Mouse (Mus musculus) frontal cortex, postnatal 14 days (tissue): ENCODE data around the gene Mars.
A peak's percentile ranks its signal among the peaks of the same experiment; 100 is the strongest.

Experiments
- DNase-seq, 2 experiments: peaks; one replicate each; pipeline ENCODE4 v3.0.0; 2022; ENCODE audit warnings: low spot score in 2 of 2

The Mars gene

DNA sequence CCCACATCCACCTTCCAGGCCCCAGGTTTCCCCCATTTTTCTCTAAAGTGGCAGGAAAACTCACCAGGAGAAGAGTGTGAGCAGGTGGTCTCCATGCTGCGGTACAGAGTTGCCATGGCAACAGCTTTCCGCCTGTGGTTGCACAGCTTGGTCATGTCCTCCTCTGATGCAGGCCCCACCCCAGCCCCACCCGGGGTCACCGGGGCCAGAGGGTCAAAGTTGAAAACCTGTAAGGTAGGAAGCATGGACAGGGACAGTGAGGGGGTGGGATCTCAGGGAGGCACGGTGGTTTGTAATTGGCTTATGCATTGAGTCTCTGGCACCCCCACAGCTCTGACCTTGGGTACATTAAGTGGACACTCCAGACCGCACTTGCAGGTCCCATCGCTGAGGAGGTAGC is 24.9 kb downstream of the Mars start:
- no peak for DNase-seq

- DNase-seq, result no peak
These were observed 25.4 kb downstream of the Mars start for GRCm38 (mm10) chr10:127286194-127286593.

- no peak for DNase-seq
These were observed 25.9 kb downstream of the Mars start for GRCm38 (mm10) chr10:127285644-127286043.

- no peak for DNase-seq
These were observed 26.7 kb downstream of the Mars start for GRCm38 (mm10) chr10:127284724-127285500.

DNA sequence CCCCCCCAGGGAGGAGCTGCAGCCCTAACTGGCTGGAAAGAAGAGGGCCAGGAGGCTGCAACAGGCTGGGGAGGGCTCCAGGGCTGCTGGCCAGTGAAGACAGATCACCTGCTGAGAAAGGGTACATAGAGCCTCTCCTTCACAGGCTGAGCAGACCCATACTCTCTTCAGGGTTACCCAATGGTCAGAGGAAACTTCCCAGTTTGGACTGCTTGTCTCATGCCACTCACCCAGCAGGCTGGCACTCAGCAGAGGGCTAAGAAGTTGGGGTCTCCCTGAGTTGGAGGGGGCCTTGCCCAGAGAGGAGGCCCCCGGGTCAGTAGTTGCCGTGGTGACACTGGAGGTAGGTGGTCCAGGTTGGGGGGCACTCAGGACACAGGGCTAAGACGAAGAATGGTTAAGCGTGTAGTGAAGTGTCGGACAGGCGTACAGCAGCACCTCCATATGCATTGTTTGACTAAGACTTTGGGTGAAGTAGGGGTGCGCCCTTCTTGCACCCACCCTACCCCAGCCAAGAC is 27.4 kb downstream of the Mars start:
- DNase-seq, result no peak

DNA sequence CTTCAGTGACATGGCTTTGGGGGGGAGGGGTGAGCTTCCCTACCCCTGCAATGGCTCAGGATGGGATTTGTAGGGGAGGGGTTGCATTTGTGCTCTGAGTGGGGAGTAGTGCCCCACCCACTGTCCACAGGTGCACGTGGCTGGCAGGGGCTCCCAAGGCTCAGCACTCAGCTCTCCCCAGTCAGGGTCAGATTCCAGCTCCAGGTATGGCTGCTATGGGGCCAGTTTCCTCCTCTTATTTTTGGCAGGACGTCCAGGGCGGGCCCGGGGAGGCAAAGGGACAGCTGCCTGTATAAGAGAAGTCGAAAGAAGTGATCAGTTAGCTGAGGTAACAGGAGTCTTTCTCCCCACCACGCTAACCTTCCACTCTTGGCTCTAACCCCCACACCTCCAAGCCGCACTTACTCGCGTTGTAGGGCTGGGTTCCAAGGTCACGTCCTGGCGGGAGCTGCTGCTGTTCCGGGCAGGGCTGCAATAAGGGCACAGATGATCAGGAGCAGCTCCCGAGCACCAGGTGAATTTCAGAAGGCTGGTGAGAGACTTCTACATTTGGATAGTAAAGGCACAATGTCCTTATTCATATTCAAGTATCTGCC is 28.9 kb downstream of the Mars start:
- no peak for DNase-seq

- no peak for DNase-seq
These were observed 30.3 kb downstream of the Mars start for GRCm38 (mm10) chr10:127281316-127281715.

- DNase-seq, result no peak
These were observed 31.9 kb downstream of the Mars start for GRCm38 (mm10) chr10:127279730-127280129.

- no peak for DNase-seq
These were observed 37.1 kb downstream of the Mars start for GRCm38 (mm10) chr10:127274261-127275022.

GRCm38 (mm10) chr10:127272371-127272770 is 39.2 kb downstream of the Mars start:
- DNase-seq, result no peak

GRCm38 (mm10) chr10:127269884-127270283 is 41.7 kb downstream of the Mars start:
- DNase-seq, result no peak

GRCm38 (mm10) chr10:127269036-127269435 is 42.5 kb downstream of the Mars start:
- no peak for DNase-seq

GRCm38 (mm10) chr10:127268401-127268800 is 43.2 kb downstream of the Mars start:
- no peak for DNase-seq

GRCm38 (mm10) chr10:127267318-127267717 is 44.3 kb downstream of the Mars start:
- no peak for DNase-seq

DNA sequence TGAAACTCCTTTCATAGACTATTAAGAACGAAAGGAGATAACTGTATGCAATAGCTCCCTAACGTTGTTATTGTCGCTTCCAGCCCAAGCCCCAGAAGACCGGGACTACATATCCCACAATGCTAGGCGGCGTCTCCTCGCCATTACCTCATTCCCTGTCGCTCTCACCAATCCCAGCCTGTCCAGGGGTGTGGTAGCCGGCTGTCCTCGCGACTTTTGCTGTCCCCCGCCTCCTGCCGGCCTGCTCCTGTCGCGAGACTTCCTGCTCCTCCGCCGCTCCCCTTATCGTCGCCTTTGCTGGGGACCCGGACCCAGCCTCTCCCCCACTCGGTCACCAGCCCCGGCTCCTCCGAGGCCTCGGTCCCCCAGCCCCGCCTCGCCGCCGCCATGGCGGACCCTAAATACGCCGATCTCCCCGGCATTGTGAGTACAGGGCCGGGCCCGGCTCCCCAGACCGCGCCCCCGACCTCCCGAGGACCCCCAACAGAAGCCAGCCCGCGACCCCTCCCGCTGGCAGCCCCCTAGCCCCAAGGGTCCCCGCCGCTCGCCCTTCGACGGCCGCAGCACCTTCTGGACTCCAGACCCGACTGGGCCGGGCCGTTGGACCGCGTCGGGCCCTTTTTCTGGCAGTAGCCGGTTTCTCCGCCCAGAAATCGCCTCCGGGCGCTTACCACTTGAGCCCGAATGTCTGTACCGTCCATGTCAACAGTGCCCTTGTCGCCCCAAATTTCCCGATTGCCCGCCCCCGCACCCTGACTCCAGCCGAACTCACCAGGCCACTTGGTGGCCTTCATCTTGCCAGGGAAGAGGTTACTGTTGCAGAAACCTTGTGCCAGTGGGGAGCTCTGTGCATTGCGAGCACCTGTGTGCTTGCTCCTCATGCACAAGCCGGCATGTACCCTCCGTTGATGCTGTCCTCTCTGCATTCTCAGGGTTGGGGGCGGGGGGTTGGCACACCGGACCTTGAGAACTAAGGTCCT is 45.2 kb downstream of the Mars start, which contains the start of gene Dctn2:
TSS of gene Dctn2 (plus strand) at position 257 of the 980 bp plus-strand sequence.
- peak; percentile 89 to 94 for DNase-seq

DNA sequence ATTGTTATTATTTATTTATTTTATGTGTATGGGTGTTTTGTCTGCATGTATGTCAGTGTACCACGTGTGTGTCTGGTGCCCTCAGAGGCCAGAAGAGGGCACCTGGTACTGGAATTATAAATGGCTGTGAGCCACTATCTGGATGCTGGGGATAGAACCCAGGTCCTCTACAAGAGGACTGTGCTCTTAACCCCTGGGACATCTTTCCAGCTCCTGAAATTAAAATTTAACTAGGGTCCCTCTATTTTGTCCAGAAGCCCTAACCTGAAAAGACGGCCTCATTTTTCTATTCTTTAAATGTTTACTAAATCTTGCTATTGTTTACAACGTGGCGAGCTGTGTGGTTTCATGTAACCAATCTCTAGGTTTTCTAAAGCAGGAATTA is 45.9 kb downstream of the Mars start:
- no peak for DNase-seq

DNA sequence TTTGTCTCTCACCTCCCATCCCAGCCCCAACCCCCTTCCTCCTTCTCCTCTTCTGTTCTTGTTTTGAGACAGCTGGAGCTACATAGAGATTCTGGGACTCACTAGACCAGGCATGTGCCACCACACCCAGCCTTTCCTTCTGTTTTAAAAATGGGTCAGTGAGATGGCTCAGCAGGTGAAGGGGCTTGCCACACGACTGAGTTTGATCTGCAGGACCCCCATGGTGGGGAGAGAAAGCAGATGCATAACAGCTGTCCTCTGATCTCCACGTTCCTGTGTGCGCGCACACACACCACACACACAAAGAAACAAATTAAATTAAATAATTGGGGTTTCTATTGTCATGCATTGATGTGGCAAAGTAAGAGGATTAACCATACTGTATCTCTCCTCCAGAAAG is 46.6 kb downstream of the Mars start:
- DNase-seq, result no peak

DNA sequence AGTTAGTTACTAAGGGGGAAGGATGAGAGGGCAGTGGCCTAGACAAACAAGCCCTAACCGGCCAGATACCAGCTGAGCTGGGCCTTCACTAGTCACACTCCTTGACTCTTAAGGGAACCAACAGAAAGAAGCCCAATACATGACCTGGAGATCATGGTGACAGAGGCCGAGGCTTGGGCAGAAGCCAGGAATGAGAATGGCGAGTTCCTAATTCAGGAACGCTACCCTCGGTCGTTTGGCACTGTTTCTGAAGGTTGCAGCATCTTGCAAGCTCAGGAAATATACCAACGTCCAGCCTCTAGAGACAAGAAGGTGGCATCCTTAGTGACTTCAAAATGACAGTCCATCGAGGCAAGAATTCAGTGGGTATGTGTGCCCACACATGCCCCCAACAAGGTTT is 47.2 kb downstream of the Mars start:
- no peak for DNase-seq

DNA sequence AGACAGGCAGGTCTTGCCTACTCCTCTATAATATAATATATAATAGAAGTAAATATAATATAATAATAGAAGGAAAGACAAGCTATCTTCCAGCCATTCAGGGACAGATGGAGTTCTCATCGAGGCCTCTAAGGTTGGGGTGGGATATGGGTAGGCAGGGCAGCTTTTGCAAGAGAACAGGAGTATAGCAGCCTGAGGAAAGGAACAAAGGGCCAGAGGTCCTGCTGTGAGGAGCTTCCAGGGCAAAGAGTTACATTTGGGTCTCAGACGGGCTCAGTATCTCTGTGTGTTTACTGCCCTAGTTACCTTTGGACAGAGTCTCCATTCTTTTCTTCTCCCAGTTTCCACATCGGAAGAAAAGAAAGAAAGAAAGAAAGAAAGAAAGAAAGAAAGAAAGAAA is 48.0 kb downstream of the Mars start:
- no peak for DNase-seq

- DNase-seq, result peak; percentile 55 to 66
These were observed 48.8 kb downstream of the Mars start, which contains the start of gene Kif5a for GRCm38 (mm10) chr10:127262548-127263398. Kif5a (minus strand) TSS chr10:127263348.
